Mouse (Mus musculus) CH12.LX (cell line): ENCODE results near the gene Efhd2.

ENCODE experiments used
- CTCF ChIP-seq, 2 experiments: IDR thresholded peaks in 1 of 2; conservative IDR thresholded peaks in 1 of 2; 2 replicates each; pipeline ENCODE4 v1.5.1; 2011 to 2012; ENCODE audit warnings: low read depth in 2 of 2, low read length in 2 of 2, improper control_type of control experiment in 1 of 2, inconsistent platforms in 1 of 2, mild to moderate bottlenecking in 1 of 2, moderate library complexity in 1 of 2
- ELF1 ChIP-seq: IDR thresholded peaks from 2 replicates; pipeline ENCODE4 v1.6.1; 2014; ENCODE audit warnings: low read depth, mild to moderate bottlenecking, inconsistent platforms, low read length, improper control_type of control experiment
- EP300 ChIP-seq: IDR thresholded peaks from 2 replicates; pipeline ENCODE4 v1.6.1; 2011; ENCODE audit warnings: low read length, improper control_type of control experiment
- HCFC1 ChIP-seq: IDR thresholded peaks from 2 replicates; pipeline ENCODE4 v1.6.1; 2012; ENCODE audit warnings: low read depth, mild to moderate bottlenecking, inconsistent platforms, low read length, improper control_type of control experiment
- MAZ ChIP-seq: IDR thresholded peaks from 2 replicates; pipeline ENCODE4 v1.6.1; 2012; ENCODE audit warnings: low read depth, mild to moderate bottlenecking, inconsistent platforms, low read length, improper control_type of control experiment, moderate library complexity
- MYC ChIP-seq: IDR thresholded peaks from 2 replicates; pipeline ENCODE4 v1.6.1; 2011; ENCODE audit warnings: low read depth, mild to moderate bottlenecking, improper control_type of control experiment, low read length
- NELFE ChIP-seq: IDR thresholded peaks from 2 replicates; pipeline ENCODE4 v1.6.1; 2011; ENCODE audit warnings: low read depth, low read length, improper control_type of control experiment
- POLR2A ChIP-seq: IDR thresholded peaks from 2 replicates; pipeline ENCODE4 v1.6.1; 2011; ENCODE audit warnings: low read depth, mild to moderate bottlenecking, improper control_type of control experiment, low read length
- POLR2AphosphoS2 ChIP-seq: IDR thresholded peaks from 2 replicates; pipeline ENCODE4 v1.6.1; 2011; ENCODE audit warnings: low read depth, low read length, improper control_type of control experiment
- SMC3 ChIP-seq: IDR thresholded peaks from 2 replicates; pipeline ENCODE4 v1.6.1; 2011; ENCODE audit warnings: low read depth, low read length, improper control_type of control experiment
- USF2 ChIP-seq: conservative IDR thresholded peaks from 2 replicates; pipeline ENCODE4 v1.6.1; 2011; ENCODE audit warnings: low read depth, low read length, improper control_type of control experiment
- ZC3H11A ChIP-seq: IDR thresholded peaks from 2 replicates; pipeline ENCODE4 v1.6.1; 2012; ENCODE audit warnings: low read depth, mild to moderate bottlenecking, inconsistent platforms, low read length, improper control_type of control experiment
- ZNF384 ChIP-seq: IDR thresholded peaks from 2 replicates; pipeline ENCODE4 v1.6.1; 2012; ENCODE audit warnings: low read depth, low read length, improper control_type of control experiment, inconsistent platforms

DNA sequence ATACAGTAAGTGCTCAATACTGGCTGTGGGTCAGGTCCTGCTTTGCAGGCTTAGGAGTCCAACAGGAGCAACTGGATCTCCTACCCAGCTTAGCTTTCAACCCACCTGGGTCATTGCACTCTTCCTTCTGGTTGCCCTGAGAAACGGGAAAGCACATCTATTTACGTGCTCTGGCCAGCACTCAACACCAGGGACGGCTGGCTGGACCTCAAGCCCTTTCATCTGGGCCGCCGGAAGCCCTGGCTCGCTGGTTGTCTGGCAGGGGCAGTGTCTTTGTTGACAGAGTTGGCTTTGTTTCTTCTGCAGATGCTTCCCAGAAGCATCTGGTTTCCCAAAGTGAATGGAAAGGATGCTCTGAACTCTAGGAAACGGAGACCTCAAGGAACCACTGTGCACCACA is 39.3 kb upstream of the Efhd2 start:
- TF ChIP-seq HCFC1 (no peak), SMC3 (no peak), ELF1 (no peak), POLR2A (no peak), USF2 (no peak), ZNF384 (no peak), MYC (no peak), CTCF (conservative IDR thresholded peaks at IDR 0.05 in 1 of 2, IDR thresholded peaks at IDR 0.05 in 1 of 2; ENCODE audit: low read depth in 2 of 2, low read length in 2 of 2) (no peak), EP300 (no peak), ZC3H11A (no peak), MAZ (no peak), POLR2AphosphoS2 (no peak), NELFE (no peak)
